Mouse (Mus musculus): ENCODE results near the gene Emilin3. TPM values are rescaled to one million over a fixed set of nuclear protein-coding genes. Genes with fewer than 3 reads are reported as not detected.
A peak's percentile ranks its signal among the peaks of the same experiment; 100 is the strongest.

Gene Emilin3
- total and polyA plus RNA-seq, 3 experiments, result 0.06 TPM; not detected in 2

DNA sequence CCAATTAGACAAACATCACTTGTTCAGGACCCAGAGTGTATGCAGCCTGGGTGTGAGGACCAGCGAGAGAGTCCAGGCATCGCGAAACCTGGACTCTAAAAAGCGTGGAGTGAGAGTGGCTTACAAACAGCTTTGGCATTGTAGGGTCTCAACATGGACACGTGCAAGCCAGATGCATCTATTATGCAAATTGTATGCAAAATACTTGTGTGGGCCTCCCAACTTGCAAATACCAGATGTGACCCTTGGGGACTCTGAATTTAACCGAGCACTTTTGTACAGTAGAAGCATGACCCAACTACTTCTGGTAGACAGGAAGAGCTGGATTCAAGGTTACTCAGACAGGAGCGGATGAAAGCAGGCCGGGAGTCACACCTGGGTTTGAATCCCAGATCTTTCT is 4.6 kb upstream of the Emilin3 start:
- DNase-seq, result no peak

DNA sequence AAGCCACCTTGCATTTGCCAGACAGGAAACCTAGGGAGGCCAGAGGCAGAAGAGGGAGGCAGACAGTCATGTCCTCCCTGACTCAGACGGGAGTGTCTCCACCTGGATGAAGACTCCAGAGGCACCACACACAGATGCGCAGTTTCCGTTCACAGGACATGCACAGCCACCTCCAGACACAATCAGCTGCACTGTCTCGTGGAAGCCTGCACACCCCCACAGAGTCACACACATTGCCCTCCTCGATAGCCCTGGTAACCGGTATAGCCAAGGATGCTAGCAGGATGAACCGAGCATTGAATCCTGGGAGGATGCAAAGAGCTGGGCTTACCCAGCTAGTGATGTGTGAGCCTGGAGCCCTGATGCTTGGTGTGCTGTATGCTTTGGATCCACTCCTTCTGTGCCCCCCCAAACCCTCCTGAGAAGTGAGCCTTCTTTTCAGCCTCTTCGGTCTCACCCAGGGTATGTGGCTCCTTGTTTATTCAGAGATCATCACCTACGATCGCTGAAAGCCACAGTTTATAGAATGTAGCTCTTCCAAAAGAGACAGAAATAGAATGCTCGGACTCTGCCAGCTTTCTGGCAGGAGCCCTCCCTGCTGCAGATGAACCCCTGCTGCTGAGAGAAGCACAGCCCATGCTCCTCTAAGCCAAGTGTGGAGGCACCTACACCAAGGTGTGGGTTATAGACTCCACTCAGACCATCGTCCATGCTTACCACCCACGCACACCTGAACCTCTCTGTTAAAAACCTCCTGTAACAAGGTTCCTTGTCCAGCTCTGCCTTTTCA is 3.9 kb upstream of the Emilin3 start:
- DNase-seq, result no peak

DNA sequence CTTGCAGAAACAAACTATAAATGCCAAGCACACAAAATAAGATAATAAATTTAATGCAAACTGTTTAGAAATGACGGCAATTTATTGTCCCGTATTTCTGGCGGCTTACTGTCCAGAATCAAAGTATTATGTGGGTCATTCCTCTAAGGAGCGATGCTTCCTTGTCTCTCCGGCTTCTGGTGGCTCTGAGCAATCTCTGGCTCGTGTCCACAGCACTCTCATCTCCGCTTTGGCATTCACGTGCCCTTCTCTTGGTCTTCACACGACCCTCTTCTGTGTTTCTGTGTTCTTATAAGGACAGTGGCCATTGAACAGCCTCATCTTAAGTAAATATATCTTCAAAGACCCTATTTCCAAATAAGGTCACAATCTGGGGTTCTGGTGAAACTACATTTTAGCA is 2.5 kb upstream of the Emilin3 start:
- DNase-seq, result no peak

DNA sequence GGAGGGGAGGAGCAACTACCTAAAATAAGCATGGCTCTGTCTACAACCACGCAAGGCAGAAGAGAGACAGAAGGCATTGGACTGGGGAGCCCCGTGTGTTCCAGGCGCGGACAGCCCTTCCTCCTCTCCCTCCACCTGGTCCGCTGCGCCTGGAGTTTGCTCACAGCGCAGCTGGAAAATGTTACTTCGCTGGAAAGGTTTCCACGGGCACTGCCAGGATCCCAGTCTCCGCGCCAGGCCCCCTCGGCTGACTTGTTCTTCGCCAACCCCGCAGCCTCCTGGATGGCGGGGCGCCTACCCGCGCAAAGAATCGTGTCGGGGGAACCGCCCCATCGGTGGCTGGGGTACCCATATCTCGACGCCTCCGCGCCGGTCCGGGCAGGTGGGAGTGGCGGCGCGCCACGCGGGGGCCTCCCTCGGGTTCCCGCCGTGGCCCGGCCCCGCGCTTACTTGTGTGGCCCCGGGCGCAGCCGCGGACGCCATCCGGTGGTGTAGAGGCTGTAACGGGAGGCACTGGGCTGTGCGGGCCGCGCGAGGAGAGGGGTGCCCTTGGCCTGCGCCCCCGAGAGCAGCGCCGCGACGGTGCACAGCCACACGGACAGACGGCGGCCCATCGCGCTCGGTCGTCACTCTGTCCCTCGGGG is 448 bp downstream of the Emilin3 start:
- DNase-seq, result no peak

DNA sequence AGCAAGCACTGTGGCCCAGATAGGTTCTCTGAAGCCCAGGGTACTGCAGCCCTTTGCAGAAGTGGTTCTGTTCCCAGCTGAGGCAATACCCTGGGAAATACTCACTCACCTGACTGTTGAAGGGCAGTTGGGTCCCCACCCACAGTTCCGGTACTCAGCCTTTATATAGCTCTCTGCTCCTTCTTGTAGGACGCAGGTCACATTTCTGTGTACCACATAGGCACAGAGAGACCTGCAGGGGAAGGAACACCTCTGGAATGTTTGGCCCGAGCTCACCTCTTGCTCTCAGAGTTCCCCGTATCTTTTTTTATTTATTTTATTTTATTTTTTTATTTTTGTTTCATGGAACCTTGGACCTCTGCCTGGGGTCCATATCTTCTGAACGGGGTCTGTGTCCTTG is 1.5 kb downstream of the Emilin3 start:
- DNase-seq, result no peak

DNA sequence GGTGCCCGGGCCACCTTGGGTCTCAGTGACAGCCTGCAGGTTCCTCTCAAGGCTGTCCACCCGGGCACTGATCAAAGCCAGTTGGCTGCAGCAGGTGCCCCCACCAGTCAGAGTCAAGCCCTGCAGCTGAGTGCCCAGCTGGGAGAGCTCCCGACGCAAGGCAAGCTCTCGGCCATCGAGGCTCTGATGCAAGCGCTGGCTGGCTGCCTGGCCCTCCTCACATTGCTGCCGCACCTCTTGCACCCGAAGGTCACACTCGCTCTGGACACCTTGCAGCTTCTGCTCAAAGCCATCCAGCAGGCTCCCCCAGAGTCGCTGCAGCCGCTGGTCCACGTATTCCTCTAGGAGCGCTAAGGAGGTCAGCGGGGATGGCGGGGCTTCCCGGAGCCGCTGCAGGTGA is 3.5 kb downstream of the Emilin3 start:
- peak; percentile 44 for DNase-seq

DNA sequence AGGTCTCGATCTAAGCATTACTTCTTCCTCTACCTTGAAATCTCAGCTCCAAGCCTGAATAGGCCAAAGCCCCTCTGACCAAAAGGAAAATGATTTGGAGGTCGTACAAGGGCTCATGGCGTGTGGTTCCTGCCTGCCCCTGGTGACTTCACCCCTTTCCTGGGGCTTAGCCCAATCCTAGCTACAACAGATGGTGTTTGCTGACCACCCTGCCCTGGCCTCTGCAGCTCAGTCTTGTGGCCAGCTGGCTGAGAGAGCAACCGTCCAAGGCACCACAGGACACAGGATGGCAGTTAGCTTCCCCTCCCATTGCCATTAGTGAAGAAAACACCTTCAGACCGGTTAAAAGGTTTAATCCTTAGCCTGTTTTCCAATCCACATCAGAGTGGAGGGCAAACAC is 6.0 kb downstream of the Emilin3 start:
- no peak for DNase-seq

DNA sequence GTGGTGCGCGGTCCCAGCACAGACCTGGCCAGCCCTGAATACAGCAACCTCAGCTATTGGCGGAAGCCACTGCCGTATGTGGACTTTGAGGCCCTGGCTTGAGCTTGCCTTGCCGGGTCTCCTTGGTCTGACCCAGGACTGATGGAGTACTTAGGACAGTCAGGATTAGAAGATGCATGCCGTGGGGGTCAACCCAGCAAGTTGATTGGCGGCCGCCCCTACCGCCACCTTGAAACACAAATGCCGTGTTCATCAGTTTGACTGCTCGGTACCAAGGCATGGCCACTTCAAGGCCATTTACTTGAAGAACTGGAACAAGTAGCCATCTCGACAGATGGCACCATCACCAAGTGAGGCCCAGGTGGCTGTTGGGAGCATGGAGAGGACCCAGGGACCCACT is 6.8 kb downstream of the Emilin3 start:
- DNase-seq, result no peak

DNA sequence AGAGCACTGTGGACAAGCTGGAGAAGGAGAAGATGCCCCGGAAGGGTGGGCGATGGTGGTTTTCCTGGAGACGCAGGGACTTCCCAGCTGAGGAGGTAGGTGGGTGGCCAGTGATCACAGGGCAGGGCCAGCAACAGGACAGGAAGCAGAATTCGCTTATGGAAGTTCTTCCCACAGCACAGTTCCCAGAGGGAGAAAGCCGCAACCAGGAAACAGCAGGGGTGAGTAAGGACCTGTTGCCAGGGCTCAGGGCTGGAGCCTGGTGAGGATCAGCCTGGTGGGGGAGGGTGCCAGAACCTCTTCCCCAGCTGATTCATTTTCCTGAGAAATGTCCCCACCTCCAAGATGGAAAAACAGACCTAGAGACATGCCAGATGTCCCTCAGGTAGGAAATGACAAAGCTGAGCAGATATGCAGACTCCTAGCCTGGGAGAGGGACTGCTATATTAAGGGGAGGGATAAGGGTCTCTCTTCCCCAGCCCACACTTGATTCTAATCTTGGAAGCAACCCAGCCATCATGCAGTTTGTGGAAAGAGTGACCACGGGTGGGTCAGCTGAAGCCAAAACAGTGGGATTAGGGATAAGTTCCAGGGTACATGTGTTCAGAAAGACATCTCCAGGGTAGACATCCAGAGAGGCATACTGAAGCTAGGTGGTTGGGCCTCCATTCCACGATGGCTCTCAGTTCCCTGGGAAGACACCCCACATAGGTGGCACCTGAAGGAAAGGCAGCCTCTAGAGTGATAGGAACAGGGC is 10.3 kb downstream of the Emilin3 start:
- no peak for DNase-seq

DNA sequence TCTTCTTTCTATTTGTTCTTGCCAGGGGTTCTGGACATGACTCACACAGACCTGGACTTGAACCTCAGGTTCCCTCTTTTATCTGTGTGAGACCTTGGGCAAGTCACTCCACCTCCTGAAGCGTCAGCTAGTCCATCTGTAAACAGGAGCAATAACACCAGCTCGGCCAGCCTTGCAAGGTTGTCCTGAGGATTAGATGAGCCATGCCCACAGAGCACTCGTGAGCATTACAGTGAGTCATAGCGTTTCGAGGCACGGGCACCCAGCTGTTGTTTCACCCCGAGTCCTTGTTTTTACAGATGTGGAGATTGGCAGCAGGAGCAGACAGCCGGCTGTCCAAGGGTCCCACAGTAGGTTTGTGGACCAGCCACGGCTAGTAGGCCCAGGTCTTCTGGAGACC is 20.4 kb downstream of the Emilin3 start:
- DNase-seq, result peak; percentile 72

DNA sequence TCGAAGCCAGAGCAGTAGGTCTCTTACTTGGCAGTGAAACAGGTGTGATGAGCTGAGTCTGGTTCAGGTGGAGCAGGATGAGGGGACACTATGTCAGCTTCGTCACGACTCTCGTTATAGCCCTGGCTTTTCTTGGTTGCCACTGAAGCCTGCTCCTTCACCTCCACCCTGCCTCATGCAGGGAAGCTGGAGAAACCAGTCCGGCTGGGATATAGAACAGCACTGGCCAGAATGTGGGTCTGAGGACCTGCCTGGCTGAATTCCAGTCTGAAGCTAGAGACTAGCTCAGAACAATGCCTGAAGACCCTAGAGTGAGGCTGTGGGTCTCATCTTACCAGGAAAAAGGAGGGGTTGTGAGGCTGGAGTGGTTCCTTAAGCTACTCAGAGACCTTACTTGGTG is 21.1 kb downstream of the Emilin3 start:
- no peak for DNase-seq

DNA sequence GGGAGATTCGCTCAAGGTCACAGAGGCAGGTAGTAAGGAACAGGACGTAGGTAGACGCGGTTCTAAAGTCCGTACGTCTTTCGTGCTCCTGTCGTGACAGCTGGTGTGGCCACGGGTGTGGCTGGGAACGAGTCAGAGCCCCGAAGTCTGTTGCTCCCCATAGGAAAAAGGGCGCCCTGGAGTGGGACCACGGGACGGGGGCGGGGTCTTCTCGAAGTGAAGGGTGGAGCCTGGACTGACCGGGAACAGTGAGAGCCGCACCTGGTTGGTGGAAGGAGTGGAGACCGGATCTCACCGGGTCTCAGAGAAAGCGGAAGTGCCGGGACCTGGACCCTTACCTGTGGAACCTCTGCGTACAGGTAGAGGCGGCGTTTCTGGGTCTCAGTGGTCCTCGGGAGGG is 24.3 kb downstream of the Emilin3 start:
- no peak for DNase-seq

DNA sequence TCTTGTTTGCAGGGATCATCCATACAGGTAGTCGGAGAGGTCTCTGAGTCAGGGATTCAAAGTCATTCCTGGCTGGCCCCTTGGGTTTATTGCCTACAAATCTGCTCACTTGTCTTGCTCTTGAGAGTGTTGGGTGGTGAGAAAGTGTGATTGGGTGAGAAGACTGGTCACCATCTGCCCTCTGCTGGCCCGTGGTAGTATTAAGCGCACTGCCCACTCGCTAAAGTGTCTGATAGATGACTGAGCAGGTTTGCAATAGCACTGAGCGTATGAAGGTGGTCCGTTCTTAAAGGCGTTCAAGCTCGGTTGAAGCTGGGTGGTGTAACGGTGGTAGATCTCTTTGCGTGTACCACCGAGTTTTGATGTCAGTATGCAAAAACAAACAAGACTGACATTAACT is 24.8 kb downstream of the Emilin3 start:
- peak; percentile 84 for DNase-seq

DNA sequence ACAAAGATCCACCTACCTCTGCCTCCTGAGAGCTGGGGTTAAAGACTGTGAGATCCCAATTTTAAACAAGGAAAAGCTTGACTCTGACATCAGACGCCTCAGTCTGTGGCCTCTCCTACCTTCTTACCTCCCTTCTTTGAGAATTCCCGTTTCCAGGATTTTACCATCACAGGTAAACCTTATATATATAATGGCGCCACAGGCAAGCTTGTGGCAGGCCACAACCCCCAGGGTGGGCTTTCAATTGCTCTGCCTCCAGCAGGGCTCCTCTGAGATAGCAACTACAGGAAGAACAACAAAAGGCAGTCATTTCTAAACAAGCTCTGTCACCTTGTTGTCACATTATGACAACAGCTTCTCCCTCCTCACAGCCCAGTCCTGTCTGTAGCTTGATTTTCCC is 25.9 kb downstream of the Emilin3 start:
- no peak for DNase-seq

DNA sequence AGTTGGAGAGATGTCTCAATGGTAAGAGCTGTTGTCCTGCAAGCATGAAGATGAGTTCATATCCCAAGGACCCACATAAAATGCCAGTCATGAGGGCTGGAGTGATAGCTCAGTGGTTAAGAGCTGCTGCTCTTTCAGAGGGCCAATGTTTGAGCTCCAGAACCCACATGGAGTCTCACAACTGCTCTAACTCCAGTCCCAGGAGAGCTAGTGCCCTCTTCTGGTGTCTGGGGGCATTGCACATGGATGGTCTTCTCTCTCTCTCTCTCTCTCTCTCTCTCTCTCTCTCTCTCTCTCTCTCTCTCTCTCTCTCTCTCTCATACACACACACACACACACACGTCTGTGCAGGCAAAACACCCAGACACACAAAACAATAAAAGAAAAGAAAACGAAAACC is 27.3 kb downstream of the Emilin3 start:
- DNase-seq, result peak; percentile 57

DNA sequence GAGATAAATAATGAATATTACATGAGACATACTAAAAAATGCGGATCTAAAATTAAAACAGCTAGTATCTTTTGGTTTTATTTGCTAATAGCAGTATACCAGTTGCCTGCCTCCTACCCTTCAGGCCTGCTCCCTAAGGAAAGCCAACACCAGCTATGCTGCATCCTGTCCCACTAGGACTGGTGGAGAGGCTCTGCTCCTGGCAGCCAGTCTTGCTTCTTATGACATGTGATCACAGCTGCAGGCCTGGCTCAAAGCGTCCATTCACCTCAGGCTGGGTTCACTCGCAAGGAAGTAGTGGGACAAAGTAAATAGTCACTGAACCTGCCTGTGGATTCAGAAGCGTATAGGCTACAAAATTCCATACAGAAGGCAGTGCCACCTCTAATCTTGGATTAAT is 28.2 kb downstream of the Emilin3 start:
- DNase-seq, result peak; percentile 48

DNA sequence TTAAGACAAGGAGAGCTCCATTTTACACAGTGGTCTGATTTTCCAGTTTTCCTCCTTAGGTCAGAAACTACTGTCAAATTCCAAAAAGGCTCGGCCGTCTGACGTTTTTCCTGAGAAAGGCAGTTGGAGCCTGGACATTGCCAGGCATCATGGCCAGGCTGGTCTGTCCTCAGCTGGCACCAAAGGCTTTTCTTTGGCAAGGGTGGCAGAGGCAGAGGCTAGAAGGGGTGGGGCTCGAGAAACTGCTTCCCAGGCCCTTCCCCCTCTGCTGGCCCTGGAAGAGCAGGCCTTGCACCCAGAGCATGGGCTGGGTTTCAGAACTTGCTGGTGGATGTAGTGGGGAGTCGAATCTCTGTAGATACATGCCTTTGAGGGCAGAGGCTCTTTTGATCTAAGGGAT is 29.7 kb downstream of the Emilin3 start:
- DNase-seq, result peak; percentile 74

DNA sequence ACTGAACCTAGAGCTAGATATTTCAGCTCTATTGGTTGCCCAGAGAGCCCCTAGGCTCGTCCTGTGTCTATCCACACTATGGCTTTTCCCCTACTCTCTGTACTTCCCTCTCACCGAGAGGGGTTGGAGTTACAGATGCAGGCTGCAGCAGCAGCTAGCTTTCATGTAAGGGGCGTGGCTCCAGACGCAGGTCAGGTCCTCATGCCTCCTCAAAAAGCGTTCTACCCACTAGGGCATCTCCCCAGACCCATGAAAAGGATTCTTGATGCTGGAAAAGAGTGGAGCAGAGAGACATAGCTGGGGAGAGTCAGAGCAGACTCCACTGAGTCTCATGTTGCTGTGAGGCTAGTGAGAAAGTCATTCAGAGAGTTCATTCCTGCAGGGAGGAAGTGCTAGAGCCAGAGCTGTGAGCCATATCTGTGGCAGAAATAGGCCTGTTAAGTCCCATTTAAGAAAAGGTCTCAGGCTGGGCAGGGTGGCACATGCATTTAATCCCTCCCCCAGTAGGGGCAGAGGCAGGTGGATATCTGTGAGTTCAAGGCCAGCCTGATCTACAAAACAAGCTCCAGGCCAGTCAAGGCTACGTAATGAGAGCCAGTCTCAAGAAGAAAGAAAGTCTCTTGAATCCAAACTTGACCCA is 30.5 kb downstream of the Emilin3 start:
- DNase-seq, result peak; percentile 61

DNA sequence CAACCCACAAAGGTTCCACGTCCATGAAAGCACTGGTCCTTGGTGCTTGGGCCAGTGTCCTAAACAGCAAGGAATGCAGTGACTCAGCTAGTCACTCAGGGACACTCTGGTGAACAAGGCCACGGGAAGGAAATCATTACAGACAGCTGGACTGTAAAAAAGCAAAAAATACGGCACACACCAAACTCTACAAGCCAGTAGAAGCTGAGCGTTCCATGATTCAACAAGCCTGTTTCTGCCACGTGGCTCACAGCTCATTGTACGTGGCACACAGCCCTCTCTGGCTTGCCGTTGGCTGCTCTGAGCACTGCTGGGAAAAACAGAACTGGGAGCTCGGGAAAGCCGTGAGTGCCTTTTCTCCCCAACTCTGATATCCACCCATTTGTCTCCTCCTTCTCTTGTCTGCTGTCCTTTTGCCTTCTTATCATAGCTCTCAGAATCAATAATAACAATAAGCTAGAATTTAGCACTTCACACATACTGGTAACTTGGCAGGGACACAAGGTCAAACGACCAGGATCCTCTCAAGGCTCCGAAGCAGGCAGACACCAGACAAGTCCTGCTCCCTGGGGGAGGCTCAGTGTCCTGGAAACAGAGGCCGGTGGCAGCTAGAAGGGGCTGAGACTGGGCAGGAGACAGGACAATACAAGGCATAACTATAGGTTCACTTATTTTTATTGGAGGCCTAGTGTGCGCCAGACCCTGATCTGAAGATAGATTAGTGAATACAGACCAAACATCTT is 31.5 kb downstream of the Emilin3 start, which contains the start of gene Lpin3:
Lpin3 (plus strand) TSS at position 218 of the 743 bp plus-strand sequence.
- DNase-seq, result peak; percentile 90

DNA sequence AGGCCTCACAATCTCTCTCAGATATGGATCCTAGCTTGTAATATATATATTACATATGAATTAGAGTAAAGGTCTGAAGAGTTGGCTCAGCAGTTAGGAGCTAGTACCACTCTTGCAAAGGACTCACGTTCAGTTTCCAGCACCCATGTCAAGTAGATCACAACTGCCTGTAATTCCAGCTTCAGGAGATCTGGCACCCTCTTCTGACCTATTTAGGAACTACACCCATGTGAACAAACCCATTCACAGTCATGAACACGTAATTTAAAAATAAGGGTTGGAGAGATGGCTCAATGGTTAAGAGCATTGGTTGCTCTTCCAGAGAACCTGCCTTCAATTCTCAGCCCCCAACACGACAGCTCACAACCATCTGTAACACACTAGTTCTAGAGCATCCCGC is 36.0 kb downstream of the Emilin3 start:
- no peak for DNase-seq

DNA sequence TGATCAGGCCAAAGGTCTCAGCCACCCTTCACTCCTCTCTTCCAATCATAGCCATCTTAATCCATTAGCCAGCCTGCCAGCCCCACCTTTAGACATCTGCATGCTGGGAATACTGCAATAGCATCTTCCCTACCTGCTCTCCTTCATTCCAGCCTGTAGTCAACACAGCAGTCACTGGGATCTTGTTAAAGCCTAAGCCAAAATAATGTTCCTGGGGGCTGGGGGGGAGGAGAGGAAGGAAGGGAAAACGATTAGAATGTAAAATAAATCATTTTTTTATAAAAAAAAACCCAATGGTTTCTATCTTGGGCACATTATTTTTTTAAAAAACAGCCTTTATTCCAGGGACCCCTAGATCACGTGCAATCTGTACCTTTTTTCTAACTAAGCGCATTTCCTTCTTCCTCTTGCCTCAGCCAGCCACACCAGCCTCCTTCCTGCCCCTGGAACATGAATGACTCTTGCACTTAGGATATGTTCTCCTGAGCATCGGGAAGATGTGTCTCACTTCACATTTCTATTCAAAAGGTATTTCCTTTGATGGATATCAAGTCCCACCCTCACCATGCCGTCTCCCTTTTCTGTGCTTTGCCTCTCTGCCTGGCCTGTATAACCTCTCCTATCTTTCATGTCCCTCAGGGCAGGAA is 37.8 kb downstream of the Emilin3 start:
- DNase-seq, result no peak
